Mouse (Mus musculus) embryonic stem cell, embryonic (primary cell): ENCODE measurements around the gene Erbb3.
"Not testable (repeated sequence)": the region's sequence is repeated elsewhere in the genome, so short reads cannot be mapped to it uniquely, and the experiment has no call there.

ENCODE experiments used
- CTCF ChIA-PET, 4 experiments: fragments of 300-600 bp in 2 of 4; fragments of 350-600 bp in 2 of 4; sonication (Branson Sonifier 250); formaldehyde crosslinking; loops; one replicate each; lab custom pipeline; 2022; ENCODE audit warnings: inconsistent platforms in 2 of 4; lab: Charles Lee
- POLR2A ChIA-PET, 4 experiments: fragments of 300-600 bp in 2 of 4; fragments of 350-600 bp in 2 of 4; sonication (Branson Sonifier 250); formaldehyde crosslinking; loops; one replicate each; lab custom pipeline; 2022; ENCODE audit warnings: antibody characterized with exemption in 4 of 4, inconsistent platforms in 1 of 4; lab: Charles Lee

Gene Erbb3

DNA sequence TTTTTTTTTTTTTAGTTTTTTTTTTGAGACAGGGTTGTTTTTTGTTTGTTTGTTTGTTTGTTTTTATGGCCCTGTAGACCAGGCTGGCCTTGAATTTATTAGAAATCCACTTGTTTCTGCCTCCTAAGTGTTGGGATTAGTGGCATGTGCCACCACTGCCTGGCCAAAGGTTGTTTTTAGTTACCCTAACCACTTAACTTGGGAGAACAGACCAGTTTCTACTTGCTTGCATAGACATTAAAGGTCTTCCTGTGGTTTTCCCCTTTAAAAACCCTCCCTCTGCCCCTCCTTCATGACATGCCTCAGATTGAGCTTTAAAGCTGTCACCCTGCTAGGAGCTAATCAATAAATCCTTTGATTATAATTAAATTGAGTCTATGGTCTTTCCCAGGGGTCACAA is 30.8 kb upstream of the Erbb3 start:
- ChIA-PET POLR2A (interaction anchor here in 3 of 4 experiments (0.6 to 7.8 kb wide), 17 partner anchors 6 to 243 kb away, joined by 3 to 99 read pairs (median 5); partner anchors contain the start of genes Rab5b (in 2 of the 3), Ankrd52 (in 1 of the 3), Cdk2 (in 1 of the 3) and Esyt1 (in 1 of the 3)), CTCF (interaction anchor here in 1 of 4 experiments (0.5 kb wide), 1 partner anchor 103 kb away, joined by 3 read pairs; no protein-coding TSS in a partner anchor)

GRCm38 (mm10) chr10:128619148-128619547 is 29.7 kb upstream of the Erbb3 start:
- POLR2A ChIA-PET = interaction anchor here in 3 of 4 experiments (0.5 to 7.8 kb wide), 7 partner anchors 13 to 125 kb away, joined by 3 to 99 read pairs (median 5); partner anchors contain the start of genes Cdk2 (in 1 of the 3), Myl6 (in 1 of the 3) and Rab5b (in 1 of the 3)

DNA sequence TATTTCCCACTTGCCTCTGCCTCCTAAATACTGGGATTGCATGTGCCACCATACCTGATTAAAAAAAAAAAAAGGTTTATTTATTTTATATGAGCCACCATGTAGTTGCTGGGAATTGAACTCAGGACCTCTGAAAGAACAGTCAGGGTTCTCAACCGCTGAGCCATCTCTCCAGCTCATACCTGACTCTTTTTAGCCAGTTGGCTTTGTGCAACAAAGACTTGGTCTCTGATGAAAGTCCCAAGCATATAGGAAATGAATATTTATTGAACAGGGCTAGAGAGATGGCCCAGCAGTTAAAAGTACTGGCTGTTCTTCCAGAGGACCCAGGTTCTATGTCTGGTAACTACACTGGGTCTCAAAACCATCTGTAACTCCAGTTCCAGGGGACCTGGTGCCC is 29.1 kb upstream of the Erbb3 start:
- POLR2A ChIA-PET = interaction anchor here in 1 of 4 experiments (0.7 kb wide), 1 partner anchor 12 kb away, joined by 3 read pairs; no protein-coding TSS in a partner anchor
- CTCF ChIA-PET = no interaction called here

More at GRCm38 (mm10) chr10:128619148-128619547, 29.7 kb upstream of the Erbb3 start:
- CTCF ChIA-PET = not testable (repeated sequence)

DNA sequence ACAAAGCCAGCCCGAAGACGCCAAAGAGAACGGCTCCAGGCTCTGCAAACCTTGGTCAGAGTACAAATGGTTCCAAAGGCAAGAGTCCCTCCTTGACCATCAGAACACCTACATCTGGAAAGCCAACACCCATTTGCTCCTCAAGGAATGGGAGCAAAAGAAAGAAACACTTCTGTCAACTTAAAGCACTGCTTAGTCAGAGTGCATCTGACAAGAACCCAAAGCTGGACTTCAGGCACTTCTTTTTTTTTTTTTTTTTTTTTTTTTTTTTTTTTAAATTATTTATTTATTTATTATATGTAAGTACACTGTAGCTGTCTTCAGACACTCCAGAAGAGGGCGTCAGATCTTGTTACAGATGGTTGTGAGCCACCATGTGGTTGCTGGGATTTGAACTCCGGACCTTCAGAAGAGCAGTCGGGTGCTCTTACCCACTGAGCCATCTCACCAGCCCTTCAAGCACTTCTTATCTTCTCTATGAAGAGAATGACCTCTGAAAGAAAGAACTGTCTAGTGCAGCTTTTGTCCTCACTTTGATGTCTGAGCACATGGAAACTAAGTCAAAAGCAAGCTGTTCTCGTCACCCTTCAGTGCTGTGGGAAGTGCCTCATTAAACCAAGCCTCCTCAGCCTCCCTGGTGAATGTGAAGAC is 26.5 kb upstream of the Erbb3 start:
- CTCF ChIA-PET = interaction anchor here (0.5 to 2.7 kb wide), 12 partner anchors 8 to 298 kb away, joined by 3 to 17 read pairs (median 4); partner anchors contain the start of gene Suox (in 3 of the 4)
- POLR2A ChIA-PET = interaction anchor here in 3 of 4 experiments (0.6 to 6.9 kb wide), 23 partner anchors 7 to 276 kb away, joined by 3 to 80 read pairs (median 3); partner anchors contain the start of genes Myl6 (in 1 of the 3), Pa2g4 (in 1 of the 3), Rab5b (in 1 of the 3) and Rps26 (in 1 of the 3)

GRCm38 (mm10) chr10:128614934-128615333 is 25.5 kb upstream of the Erbb3 start:
- ChIA-PET POLR2A (interaction anchor here in 3 of 4 experiments (0.7 to 6.9 kb wide), 11 partner anchors 8 to 124 kb away, joined by 3 to 80 read pairs (median 3); partner anchors contain the start of genes Rab5b (in 1 of the 3) and Rps26 (in 1 of the 3)), CTCF (interaction anchor here in 3 of 4 experiments (1.0 to 2.8 kb wide), 7 partner anchors 9 to 299 kb away, joined by 3 to 17 read pairs (median 4); partner anchors contain the start of gene Suox (in 3 of the 3))

- POLR2A ChIA-PET = interaction anchor here in 3 of 4 experiments (0.7 to 6.9 kb wide), 9 partner anchors 8 to 138 kb away, joined by 3 to 80 read pairs (median 7); partner anchors contain the start of gene Rps26 (in 1 of the 3)
- CTCF ChIA-PET = interaction anchor here in 2 of 4 experiments (0.6 to 2.8 kb wide), 9 partner anchors 10 to 1642 kb away, joined by 3 to 23 read pairs (median 4); partner anchors contain the start of genes Suox (in 2 of the 2), Pa2g4 (in 1 of the 2) and Rab5b (in 1 of the 2)
These were observed 24.4 kb upstream of the Erbb3 start for GRCm38 (mm10) chr10:128613820-128614219.

DNA sequence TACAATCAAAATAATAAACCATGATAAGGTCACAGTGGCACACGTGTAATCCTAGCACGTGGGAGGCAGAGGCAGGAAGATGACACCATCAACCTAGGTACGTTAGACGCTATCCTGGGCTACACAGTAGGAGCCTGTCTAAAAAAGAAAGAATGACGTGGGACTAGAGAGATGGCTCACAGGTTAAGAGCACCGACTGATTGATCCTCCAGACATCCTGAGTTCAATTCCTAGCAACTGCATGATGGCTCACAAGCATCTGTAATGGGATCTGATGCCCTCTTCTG is 23.6 kb upstream of the Erbb3 start:
- POLR2A ChIA-PET = interaction anchor here (0.6 to 6.9 kb wide), 40 partner anchors 9 to 162 kb away, joined by 3 to 80 read pairs (median 4); partner anchors contain the start of genes Pa2g4 (in 2 of the 4), Suox (in 2 of the 4), Erbb3 (in 1 of the 4) and Esyt1 (in 1 of the 4)
- CTCF ChIA-PET = interaction anchor here (0.5 to 2.8 kb wide), 59 partner anchors 8 to 1450 kb away, joined by 3 to 23 read pairs (median 4); partner anchors contain the start of genes Suox (in 3 of the 4), Esyt1 (in 2 of the 4), Rab5b (in 2 of the 4) and Cdk2 (in 1 of the 4)

GRCm38 (mm10) chr10:128612433-128613153 is 23.1 kb upstream of the Erbb3 start:
- POLR2A ChIA-PET = interaction anchor here (0.6 to 6.9 kb wide), 42 partner anchors 8 to 528 kb away, joined by 3 to 80 read pairs (median 4); partner anchors contain the start of genes Pa2g4 (in 2 of the 4), Suox (in 2 of the 4), Erbb3 (in 1 of the 4) and Esyt1 (in 1 of the 4)
- CTCF ChIA-PET = interaction anchor here (0.5 to 2.8 kb wide), 64 partner anchors 9 to 1449 kb away, joined by 3 to 23 read pairs (median 4); partner anchors contain the start of genes Suox (in 3 of the 4), Cdk2 (in 2 of the 4), Esyt1 (in 2 of the 4) and Rab5b (in 2 of the 4)

- POLR2A ChIA-PET = interaction anchor here (0.5 to 9.1 kb wide), 35 partner anchors 11 to 1931 kb away, joined by 3 to 76 read pairs (median 4); partner anchors contain the start of genes Zc3h10 (in 3 of the 4), Pa2g4 (in 2 of the 4), Esyt1 (in 1 of the 4) and Rab5b (in 1 of the 4)
- CTCF ChIA-PET = interaction anchor here (0.6 to 3.4 kb wide), 6 partner anchors 16 to 304 kb away, joined by 3 to 10 read pairs (median 4); partner anchors contain the start of gene Erbb3 (in 1 of the 4)
These were observed 17.0 kb upstream of the Erbb3 start for GRCm38 (mm10) chr10:128606483-128606882.

- ChIA-PET POLR2A (interaction anchor here in 2 of 4 experiments (0.6 to 9.1 kb wide), 18 partner anchors 9 to 304 kb away, joined by 3 to 76 read pairs (median 4); partner anchors contain the start of genes Esyt1 (in 2 of the 2), Cdk2 (in 1 of the 2), Myl6 (in 1 of the 2) and Pan2 (in 1 of the 2)), CTCF (interaction anchor here (0.6 to 2.4 kb wide), 6 partner anchors 10 to 47 kb away, joined by 3 to 8 read pairs (median 4); no protein-coding TSS in a partner anchor)
These were observed 13.1 kb upstream of the Erbb3 start for GRCm38 (mm10) chr10:128602470-128603128.

GRCm38 (mm10) chr10:128601499-128601898 is 12.0 kb upstream of the Erbb3 start:
- CTCF ChIA-PET = interaction anchor here (0.6 to 2.4 kb wide), 10 partner anchors 9 to 95 kb away, joined by 3 to 8 read pairs (median 6); partner anchors contain the start of genes Erbb3 (in 1 of the 4), Rab5b (in 1 of the 4) and Suox (in 1 of the 4)
- POLR2A ChIA-PET = interaction anchor here in 3 of 4 experiments (0.7 to 9.1 kb wide), 19 partner anchors 8 to 878 kb away, joined by 3 to 76 read pairs (median 5); partner anchors contain the start of genes Pa2g4 (in 2 of the 3), Erbb3 (in 1 of the 3), Esyt1 (in 1 of the 3) and Rps26 (in 1 of the 3)

DNA sequence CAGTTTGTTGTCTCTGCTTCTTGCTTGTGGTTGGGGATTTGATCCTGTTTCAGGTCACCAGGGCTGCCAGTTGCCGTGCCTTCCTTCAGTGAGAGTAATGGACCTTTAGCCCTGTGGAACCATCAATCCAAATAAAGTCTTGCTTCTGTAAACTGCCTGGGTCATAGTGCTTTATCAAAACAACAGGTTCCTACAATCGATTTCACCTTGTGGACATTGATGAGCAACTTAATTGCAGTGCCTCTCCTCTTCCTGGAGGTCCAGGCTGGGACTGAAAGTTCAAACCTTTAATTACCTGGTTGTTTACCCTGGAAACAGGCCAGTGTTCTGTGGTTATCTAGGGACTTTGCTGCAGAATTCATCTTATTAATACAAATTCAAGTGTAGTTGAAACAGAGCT is 9.0 kb upstream of the Erbb3 start:
- ChIA-PET POLR2A (interaction anchor here in 3 of 4 experiments (0.6 to 9.1 kb wide), 5 partner anchors 25 to 100 kb away, joined by 3 to 76 read pairs (median 4); partner anchors contain the start of genes Esyt1 (in 1 of the 3), Myl6b (in 1 of the 3), Pa2g4 (in 1 of the 3) and Rps26 (in 1 of the 3)), CTCF (interaction anchor here in 2 of 4 experiments (0.6 to 0.7 kb wide), 4 partner anchors 14 to 505 kb away, joined by 4 read pairs; no protein-coding TSS in a partner anchor)

DNA sequence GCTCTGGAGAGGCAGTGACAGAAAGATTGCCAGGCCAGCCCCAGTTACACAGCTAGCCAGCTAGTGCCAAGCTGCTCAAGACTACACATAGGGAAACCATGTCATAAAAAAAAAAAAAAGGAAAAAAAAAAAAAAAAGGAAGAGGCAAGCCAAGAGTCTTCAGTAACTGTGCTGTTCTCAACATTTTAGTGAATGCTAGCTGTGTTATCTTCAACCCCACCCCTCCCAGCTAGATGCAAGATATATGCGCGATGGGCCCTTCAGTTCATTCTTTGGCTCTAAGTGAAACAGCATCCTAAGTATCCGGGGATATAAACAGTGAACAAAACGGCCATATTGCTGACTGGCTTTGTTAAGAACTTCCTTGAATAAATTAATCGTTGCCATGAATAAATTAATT is 3.3 kb upstream of the Erbb3 start:
- CTCF ChIA-PET = interaction anchor here in 3 of 4 experiments (0.6 to 1.0 kb wide), 8 partner anchors 8 to 271 kb away, joined by 3 to 12 read pairs (median 4); no protein-coding TSS in a partner anchor
- POLR2A ChIA-PET = interaction anchor here in 3 of 4 experiments (0.6 to 5.3 kb wide), 14 partner anchors 8 to 323 kb away, joined by 3 to 28 read pairs (median 4); partner anchors contain the start of genes Nabp2 (in 1 of the 3), Pa2g4 (in 1 of the 3), Rnf41 (in 1 of the 3) and Stat2 (in 1 of the 3)

DNA sequence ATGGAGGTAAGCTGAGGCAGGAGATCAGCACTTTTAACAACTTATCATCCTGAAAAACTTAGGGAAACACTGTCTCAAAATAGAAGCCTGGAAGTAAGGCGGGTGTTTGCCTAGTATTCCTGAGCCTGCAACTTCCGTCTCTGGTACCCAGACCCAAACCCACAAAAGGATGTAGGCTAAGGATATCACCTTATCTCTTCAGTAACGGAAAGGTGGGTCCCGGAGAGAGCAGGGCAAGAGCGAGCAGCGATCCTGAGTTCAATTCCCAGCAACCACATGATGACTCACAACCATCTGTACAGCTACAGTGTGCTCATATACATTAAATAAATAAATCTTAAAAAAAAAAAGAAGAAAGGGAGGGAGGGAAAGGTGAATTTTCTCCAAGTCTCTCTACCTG is 2.0 kb upstream of the Erbb3 start:
- POLR2A ChIA-PET = interaction anchor here in 3 of 4 experiments (1.3 to 5.3 kb wide), 5 partner anchors 10 to 44 kb away, joined by 4 to 28 read pairs (median 5); partner anchors contain the start of genes Pa2g4 (in 1 of the 3) and Zc3h10 (in 1 of the 3)

GRCm38 (mm10) chr10:128590193-128590690 is 790 bp upstream of the Erbb3 start:
- CTCF ChIA-PET = interaction anchor here (0.5 to 2.3 kb wide), 55 partner anchors 9 to 1755 kb away, joined by 3 to 14 read pairs (median 4); partner anchors contain the start of genes Nabp2 (in 2 of the 4), Pa2g4 (in 2 of the 4), Rnf41 (in 2 of the 4) and Ankrd52 (in 1 of the 4)

More for the DNA sequence above, 2.0 kb upstream of the Erbb3 start:
- CTCF ChIA-PET = interaction anchor here in 2 of 4 experiments (1.1 to 1.2 kb wide), 2 partner anchors 21 to 25 kb away, joined by 3 to 4 read pairs; partner anchors contain the start of gene Pa2g4 (in 1 of the 2)

More at GRCm38 (mm10) chr10:128590193-128590690, 790 bp upstream of the Erbb3 start:
- POLR2A ChIA-PET = interaction anchor here (0.5 to 5.3 kb wide), 29 partner anchors 11 to 333 kb away, joined by 3 to 28 read pairs (median 4); partner anchors contain the start of genes Pa2g4 (in 3 of the 4), Zc3h10 (in 2 of the 4), Coq10a (in 1 of the 4) and Esyt1 (in 1 of the 4)
